Mouse (Mus musculus): Measurements from ENCODE around the gene Bdkrb2.

Gene Bdkrb2

DNA sequence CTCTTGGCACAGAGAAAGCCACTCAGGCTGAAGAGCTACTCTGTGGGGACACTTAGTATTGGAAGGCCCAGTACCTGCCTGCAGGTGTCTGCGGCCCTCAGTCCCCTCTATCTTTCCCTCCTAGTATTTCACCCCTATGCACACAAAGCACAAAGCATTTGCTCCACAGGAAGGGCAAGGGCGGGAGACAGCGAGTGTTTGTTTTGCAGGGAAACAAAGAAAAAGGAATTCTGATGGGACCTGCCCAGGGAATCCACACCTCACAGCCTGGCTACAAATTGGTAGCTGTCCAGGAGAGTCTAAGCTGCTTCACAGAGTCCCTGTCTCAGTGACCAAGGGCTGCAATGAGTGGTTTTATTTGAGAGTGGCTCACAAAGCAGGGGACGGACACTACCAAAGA, 30.4 kb downstream of the Bdkrb2 start:
- DNase-seq = no peak

DNA sequence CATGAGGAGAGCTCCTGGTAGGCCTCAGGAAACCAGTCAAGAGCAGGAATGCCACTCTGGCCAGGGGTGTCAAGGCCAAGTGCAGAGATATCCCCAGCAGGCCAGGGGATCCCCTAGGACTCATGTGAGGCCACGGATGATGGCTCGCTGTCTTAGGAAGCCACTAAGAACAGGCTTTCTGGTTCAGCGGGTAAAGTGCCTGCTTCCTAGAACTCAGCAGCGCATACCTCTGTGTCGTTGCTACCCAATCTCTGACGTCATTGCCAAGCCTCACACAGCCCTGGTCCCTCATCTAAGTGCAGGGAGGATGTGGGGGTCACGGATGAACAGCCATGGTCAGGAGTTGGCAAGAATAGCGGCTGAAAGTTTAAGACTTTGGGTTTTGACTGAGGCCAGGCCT, 34.1 kb downstream of the Bdkrb2 start:
- no peak for DNase-seq

DNA sequence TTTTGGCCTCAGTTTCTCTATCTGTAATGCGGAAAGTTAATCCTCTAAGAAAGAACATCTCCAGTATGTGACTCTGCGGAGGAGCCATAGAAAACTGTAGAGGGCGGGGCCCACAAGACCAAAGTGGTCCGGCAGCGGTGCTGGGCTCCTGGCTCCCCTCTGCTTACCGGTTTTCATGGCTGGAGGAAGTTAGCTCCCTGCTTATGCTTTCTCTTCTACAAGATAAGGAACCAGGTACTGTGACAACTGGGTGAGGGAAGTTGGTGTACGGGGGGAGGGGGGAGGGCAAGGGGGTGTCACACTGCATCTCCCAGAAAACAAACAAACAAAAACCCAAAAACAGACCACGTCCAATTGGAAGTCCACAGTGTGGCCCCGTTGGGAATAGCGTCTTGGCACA, 35.5 kb downstream of the Bdkrb2 start:
- no peak for DNase-seq

DNA sequence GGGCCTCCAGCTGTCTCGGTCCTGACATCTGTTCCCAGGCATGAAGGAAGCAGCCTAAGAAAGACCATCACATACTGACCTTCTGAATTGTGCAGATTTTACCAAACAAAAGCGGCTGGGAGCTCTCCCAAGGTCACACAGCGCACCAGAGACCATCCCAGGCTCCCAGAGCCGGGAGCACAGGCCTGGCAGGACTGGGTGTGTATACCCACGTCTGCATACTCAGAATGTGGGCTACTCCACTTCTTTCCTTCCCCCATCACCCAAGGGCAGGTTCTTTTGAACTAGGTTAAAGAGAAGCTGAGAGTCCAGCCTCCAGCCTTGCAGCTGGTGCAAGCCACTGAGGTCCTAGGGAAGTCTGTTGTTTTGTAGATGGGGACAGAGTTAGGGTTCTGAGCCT, 36.1 kb downstream of the Bdkrb2 start:
- no peak for DNase-seq

DNA sequence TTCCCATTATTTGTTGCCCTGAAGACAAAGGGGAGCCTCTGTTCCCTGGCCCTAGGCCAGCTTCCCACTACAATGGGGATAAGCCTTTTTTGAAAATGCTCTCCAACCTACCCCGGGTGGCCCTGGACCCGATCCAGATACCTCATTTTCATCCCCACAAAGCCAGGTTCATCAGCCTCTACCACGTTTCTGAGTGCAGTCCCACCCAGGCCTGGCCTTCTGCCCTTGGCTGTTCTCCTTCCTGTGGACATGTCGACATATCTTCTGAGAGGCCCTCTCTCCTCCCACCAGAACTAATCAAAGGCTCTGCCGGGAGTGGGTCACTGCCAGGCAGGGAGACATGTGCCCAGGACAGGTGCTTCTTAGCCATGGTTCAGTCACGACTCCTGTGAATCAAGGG, 38.6 kb downstream of the Bdkrb2 start:
- DNase-seq = no peak

DNA sequence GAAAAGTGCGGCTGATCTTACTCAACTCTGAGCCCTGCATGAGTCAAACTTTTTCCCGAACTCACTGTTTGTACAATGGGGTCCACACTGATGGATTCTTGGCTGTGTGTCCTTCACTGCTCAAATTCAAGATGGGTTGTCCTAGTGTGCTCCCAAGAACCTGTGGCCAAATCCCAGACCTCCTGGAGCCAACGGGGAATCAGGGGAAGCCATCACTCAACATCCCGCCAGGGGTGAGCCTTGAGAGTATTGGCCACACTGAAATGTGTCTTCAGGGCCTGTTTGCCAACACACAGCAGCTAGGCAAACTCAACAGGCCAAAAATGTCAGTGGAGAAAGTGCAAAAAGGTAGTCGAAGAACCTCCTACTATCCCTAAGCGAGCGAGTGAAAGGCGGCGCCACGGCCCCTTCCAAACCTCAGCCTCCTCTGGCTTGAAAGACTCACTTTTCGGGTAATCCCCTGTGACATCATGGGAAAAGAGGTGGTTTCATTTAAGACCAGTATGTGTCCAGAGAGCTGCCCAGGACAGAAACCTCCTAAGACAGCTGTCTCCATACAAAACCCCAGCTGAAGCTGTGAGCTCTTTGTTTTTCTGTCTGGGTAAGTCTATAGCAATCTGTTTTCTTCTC, 39.7 kb downstream of the Bdkrb2 start, which contains the start of gene Bdkrb1:
Gene Bdkrb1 (plus strand): TSS at position 505 of the 630 bp plus-strand sequence.
- no peak for DNase-seq

DNA sequence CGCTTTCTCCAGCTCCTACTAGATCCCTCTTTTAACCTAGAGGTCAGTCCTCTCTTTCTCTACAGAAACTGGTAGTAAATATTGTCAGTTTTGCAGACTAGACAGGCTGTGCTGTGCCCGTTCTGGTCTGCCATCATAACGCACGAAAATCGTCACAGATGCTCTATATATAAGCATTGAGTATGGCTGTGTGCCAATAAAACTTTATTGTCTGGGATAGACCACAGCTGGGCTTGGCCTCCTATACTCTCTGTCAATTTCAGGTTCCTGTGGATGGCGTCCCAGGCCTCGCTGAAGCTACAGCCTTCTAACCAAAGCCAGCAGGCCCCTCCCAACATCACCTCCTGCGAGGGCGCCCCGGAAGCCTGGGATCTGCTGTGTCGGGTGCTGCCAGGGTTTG, 40.9 kb downstream of the Bdkrb2 start:
- DNase-seq = no peak

DNA sequence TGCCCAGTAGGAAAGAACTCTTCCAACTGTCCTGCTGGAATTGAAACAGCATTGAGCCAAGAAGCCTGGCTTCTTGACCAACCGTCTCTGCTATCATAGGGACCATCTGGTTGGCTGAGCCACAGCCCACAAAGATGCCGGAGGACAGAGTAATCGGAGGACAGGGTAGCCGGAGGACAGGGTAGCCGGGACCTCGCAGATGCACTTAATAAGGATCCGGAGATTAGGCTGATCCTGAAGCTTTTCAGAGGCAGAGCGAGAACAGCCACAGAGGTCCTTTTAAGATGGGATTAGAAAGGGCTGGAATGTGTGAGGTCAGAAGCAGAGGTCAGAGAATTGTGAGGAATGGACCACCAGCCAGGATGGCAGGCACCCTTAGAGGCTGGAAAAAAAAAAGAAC, 42.2 kb downstream of the Bdkrb2 start:
- no peak for DNase-seq

DNA sequence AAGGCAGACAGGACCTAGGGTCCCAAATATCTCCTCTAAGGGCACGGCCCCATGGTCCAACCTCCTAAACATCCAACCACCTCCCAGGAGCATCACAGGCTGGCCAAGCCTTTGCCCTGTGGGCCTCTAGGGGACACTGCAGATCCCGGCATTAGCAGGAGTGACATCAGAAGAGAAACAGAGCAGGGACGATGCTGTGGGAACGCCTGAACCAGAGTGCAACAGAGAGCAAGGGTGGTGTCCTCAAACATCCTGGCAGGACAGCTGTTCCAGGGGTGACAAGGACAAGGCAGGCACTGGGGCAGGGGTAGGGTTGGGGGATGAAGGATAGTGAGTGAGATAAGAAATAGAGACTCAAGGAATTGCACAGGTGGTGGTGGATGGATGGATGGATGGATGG, 43.9 kb downstream of the Bdkrb2 start:
- no peak for DNase-seq

DNA sequence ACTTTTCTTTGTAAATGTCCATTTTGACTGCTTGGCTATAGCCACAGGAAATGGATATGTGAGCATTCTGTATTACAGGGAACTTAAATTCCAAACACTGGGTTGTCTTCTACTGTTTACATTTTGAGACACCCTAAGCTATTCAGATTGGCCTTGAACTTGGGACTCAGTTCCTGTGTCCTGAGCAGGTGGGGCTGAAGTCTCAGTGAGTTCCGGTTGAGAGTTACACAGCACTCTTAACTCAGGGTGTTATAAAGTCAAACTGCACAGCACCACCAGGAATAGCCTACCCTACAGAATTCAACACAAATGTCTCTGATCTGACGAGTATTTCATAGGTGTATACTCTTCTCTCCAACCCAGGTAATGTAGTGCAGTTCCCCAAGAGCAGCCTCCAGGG, 48.0 kb downstream of the Bdkrb2 start:
- DNase-seq = no peak

DNA sequence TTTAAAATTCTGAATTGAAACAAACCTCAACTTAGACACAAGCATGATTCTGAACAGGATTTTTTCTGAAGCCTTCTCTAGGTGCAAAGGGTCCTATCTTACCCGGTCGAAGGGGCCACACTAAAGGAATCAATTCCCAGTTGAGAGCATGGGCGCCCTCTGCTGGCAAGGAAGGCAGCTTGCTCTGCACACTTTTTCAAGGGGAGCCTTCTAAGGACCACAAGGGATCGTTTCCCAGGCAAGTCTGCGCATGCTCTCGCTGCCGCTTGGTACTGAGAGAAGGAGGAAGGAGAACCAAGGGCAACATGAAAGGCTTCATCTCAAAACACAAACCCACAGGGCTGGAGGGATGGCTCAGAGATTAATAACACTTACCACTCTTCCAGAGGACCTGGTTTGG, 48.7 kb downstream of the Bdkrb2 start:
- peak; percentile 23 to 35 for DNase-seq

DNA sequence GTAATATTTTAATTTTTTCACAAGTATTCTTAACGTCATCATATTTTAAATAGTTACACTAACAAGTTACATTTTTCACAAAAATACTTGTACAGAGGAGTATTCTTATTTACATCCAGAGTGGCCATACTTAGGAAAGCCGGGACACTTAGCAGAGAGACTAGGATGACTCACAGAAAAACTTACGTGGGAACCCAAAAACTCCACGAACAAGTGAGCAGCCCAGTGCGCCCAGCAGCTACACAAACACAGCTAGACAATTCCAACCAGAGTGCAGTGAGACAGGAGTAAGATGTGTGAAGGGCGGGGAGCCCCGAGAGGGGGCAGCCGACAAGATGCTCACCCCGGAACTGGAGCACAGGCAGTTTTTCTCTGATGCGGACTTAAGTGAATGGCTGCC, 50.5 kb downstream of the Bdkrb2 start:
- no peak for DNase-seq

DNA sequence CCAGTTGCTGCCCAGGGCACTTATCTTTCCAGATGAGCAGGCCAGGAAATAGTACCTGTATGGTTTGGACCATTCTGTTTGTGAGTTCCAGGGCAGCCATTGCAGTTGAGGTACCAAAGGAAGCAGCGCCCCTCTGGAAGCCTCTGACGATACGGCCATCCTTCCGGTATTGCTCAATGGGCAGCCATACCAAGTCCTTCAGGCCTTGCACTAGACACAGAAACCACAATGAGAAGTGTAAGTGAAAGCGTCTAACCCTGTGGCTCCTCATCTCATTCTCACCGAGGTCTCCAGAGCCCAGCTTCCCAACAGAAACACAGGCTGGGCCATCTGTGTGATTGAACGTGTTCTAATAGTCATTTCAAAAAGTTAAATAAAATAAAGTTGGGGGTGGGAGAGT, 59.0 kb downstream of the Bdkrb2 start:
- no peak for DNase-seq

DNA sequence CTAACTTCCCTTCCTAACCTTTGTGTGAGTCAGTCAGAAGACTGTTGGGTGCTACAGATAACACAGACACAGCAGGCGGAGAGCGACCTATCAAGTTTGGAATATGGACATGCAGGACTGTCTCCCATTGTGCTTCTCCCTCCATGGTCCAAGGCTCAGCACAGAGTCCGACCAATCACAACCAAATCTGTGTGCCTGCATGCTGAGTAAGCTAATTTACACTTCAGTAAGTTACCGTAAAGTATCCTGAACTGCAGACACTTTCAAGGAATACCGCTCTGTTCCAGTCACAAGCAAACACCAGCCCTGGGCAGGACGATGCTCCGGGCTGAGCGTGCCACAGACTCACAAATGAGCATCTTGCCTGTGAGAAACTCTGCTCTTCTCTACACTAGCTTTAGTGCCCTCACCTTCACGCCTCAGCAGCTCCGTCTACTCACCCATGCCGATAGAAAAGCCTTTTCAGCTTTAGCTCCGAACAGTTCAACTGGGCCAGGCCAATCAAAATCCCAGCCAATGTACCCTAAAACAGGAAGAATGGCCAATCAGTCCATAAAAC, 60.0 kb downstream of the Bdkrb2 start:
- DNase-seq = no peak

DNA sequence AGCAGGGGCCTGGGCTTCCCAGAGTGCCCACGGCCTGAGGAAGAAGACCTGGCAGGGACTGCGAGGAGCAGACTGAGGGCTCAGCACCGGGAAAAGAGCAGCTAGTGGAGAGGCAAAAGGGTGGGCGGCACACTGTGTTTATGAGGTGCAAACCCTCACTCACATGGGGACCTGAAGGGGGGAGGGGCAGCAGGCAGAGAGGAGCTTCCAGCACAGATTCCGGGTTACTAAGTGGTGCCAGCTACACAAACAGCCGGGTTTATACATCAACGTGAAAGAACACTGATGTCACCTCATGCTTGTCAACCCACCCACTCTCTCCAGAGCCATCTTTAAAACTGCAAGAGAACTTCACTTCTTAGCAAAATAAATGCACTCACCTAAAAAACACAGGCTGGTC, 62.8 kb downstream of the Bdkrb2 start:
- no peak for DNase-seq

DNA sequence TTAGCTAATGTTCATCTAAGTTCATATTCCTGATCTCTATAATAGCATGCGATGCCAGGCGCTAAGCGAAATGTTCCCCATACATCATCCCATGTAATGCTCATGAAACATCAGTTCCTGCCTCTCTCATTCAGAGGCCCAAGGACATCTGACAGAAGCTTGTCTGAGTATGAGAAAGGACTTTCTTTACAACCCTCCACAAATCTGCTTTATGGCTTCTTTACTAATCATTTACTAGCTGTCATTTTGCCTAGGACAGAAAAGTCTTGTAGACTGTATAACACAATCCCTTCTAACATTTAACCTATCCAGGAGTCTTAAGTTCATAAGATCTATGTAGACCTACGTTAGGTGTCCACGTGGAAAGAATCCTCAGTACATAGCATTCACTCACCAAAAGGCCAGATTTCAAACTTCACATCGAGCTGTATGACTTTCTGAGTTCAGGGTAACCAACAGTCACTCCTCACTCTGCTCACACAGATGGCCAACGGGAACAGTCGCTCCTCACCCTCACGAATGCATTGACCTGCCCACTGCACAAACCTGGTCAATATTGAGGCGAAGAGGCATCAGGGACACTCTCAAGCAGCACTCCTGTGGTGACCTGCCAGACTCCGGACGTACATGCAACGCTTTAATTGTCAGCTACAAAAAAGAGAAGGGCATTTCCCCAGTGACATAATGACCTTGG, 71.5 kb downstream of the Bdkrb2 start:
- DNase-seq = no peak

DNA sequence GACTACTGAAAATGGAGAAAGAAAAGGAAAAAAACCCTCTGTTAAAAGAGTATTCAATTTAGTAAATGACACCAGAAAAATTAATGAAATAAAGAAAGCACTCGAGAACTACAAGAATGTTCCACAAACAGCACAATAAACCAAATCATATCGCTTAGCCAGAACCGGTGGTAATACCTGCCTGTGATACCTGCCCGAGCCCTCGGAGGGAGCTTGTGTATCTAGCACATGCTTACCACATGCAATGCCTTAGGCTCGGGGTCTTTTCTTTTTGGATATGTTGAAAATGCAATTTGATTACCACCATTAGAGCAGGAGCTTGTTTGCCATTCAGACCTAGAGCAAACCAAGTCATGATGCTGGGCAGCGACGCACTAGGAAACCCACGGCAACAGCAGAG, 73.5 kb downstream of the Bdkrb2 start:
- no peak for DNase-seq

DNA sequence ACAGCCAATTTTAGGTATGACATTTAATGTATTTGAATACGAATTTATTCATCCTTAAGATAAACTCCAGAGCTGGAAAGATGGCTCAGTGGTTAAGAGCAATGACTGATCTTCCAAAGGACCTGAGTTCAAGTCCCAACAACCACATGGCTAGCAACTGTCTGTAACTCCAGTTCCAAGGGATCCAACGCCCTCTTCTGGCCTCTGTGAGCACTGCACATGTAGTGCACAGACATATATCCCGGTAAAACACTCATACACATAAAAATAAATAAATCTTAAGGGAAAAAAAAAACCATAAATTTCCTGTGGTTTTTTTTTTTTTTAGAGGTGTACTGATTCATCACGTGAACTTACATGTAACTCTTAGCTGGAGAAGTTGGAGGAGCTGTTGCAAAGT, 74.5 kb downstream of the Bdkrb2 start:
- DNase-seq = no peak

DNA sequence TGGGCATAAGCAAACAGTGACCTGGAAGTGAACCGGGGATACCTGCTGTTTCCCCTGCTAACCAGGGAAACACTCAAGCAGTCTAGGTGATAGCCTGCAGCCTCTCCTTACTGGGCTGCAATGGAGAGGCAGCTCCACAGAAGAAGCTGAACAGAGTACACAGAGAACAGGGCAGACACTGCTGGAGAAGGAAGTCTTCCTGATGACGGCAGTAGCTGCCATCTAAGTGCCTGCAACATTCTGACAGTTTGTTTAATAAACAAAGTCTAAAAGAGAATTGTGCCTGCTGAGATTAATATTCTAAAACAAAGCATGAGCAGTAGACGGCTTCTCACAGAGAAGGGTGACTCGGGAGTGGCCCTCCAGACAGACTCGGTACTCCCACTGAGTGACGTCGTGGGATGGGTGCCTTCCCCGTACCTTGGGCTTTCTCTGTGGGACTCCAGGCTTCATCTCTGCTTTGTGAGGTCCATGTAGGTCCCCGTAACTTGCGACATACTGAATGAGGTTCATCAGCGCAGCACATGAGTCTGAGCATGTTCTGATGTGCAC, 79.8 kb downstream of the Bdkrb2 start:
- no peak for DNase-seq

Measured in thymus, postnatal 36 days (tissue).